Mouse (Mus musculus) central nervous system, embryonic 14 days (tissue): ENCODE results near the gene Ankrd22. TPM values are rescaled to one million over a fixed set of nuclear protein-coding genes. Genes with fewer than 3 reads are reported as not detected.

Source experiments
- polyA plus RNA-seq: library from polyadenylated mRNA; depleted of rRNA; stranded (reverse); fragments of >200 nt; gene quantifications from 2 replicates; pipeline ENCODE4 v1.2.3, GENCODE M21; 2012; rRNA removed

Gene Ankrd22
- 0.05 and 0.23 TPM in 2 replicates for polyA plus RNA-seq

GRCm38 (mm10) chr19:34165891-34166290, at the start of gene Ankrd22:
Gene Ankrd22, minus strand, starts transcription at chr19:34166053.

GRCm38 (mm10) chr19:34192008-34192963, 26.4 kb upstream of the Ankrd22 start, which contains the start of gene Stambpl1:
Gene Stambpl1, plus strand, starts transcription at chr19:34192229.

GRCm38 (mm10) chr19:34100633-34101032, 65.2 kb downstream of the Ankrd22 start, which contains the start of gene Lipm:
Gene Lipm, plus strand, starts transcription at chr19:34100933.

Other genes with a start within 250 kb of the Ankrd22 start
- gene Lipf, start 204.9 kb downstream of the Ankrd22 start, polyA plus RNA-seq = not detected in 2 replicates
- gene Lipk, start 157.8 kb downstream of the Ankrd22 start, polyA plus RNA-seq = not detected in 2 replicates
- gene Lipn, start 98.7 kb downstream of the Ankrd22 start, polyA plus RNA-seq = not detected in 2 replicates
- gene Lipm, start 65.1 kb downstream of the Ankrd22 start, polyA plus RNA-seq = 0.21 TPM in 1 of 2 replicates, not detected in the other
- gene Stambpl1, start 26.2 kb upstream of the Ankrd22 start, polyA plus RNA-seq = 5.4 and 6.0 TPM in 2 replicates
- gene Acta2, start 89.5 kb upstream of the Ankrd22 start, polyA plus RNA-seq = 20.2 and 64.5 TPM in 2 replicates
- gene Fas, start 124.6 kb upstream of the Ankrd22 start, polyA plus RNA-seq = 0.44 and 1.5 TPM in 2 replicates